Mouse (Mus musculus) midbrain, embryonic 10.5 days (tissue): Measurements from ENCODE around the gene Meig1. TPM values are rescaled to one million over a fixed set of nuclear protein-coding genes. Genes with fewer than 3 reads are reported as not detected.
"Not testable (repeated sequence)": the region's sequence is repeated elsewhere in the genome, so short reads cannot be mapped to it uniquely, and the experiment has no call there.

Source experiments
- DNase-seq: peaks from one replicate; pipeline ENCODE4 v3.0.0-alpha.2; 2017; ENCODE audit warnings: low spot score
- H3K27ac ChIP-seq: fragments of 300-500 bp; sonication (generic); replicated peaks from 2 replicates; pipeline ENCODE4 v1.5.1; 2016; ENCODE audit warnings: mild to moderate bottlenecking
- H3K27me3 ChIP-seq: fragments of 300-500 bp; sonication (generic); 2 replicates; pipeline ENCODE4 v1.6.1; 2016; ENCODE audit warnings: low read depth, mild to moderate bottlenecking; ENCODE audit not compliant: poor library complexity, severe bottlenecking
- H3K36me3 ChIP-seq: fragments of 300-500 bp; sonication (generic); 2 replicates; pipeline ENCODE4 v1.6.1; 2016; ENCODE audit warnings: mild to moderate bottlenecking, moderate library complexity
- H3K4me1 ChIP-seq: fragments of 300-500 bp; sonication (generic); 2 replicates; pipeline ENCODE4 v1.6.1; 2016
- H3K4me3 ChIP-seq: fragments of 300-500 bp; sonication (generic); 2 replicates; pipeline ENCODE4 v1.5.1; 2016; ENCODE audit warnings: mild to moderate bottlenecking, moderate library complexity
- H3K9me3 ChIP-seq: fragments of 300-500 bp; sonication (generic); replicated peaks from 2 replicates; pipeline ENCODE4 v1.6.1; 2016; ENCODE audit warnings: mild to moderate bottlenecking
- WGBS: fragments of 180-500 bp; shearing (Covaris S2); methylation state at CpG from one replicate; pipeline ENCODE4 v1.1.7; 2016; 5-methylcytosine and 5-hydroxymethylcytosine counted together
- polyA plus RNA-seq: library from polyadenylated mRNA; unstranded; fragments of >200 nt; fragmentation: Nextera tagmentation; extraction: Ambion mirVana; gene quantifications from 2 replicates; pipeline ENCODE4 v1.2.1, GENCODE M21; 2016

Gene Meig1
- polyA plus RNA-seq, 1 experiment from 2014 or later = not detected

DNA sequence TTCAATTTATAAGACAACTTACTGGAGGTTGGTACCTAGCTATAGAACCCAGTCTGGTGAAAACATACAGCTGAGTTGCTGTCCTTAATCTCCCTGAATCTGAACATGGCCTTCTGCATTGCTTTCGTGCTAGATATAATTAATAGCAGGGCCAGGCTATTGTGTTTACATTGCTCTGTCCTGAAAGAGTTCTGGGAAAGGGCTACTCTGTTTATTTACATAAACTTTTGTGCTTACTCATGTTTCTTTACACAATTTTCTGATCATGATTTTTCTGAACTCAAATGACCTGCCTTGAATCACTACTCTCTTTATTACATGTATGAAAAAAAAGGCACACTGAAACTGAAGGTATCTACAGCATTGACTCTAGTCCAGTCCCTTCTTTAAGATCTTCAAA is 6.8 kb downstream of the Meig1 start:
- Histone ChIP-seq H3K36me3 (no peaks in the 10 kb centered on the region), H3K27ac (no peak overlapping the region), H3K9me3 (no peaks in the 10 kb centered on the region), H3K4me1 (peaks cover 20% of the 10 kb centered on the region), H3K4me3 (no peak overlapping the region), H3K27me3 (peaks cover 31% of the 10 kb centered on the region)
- DNase-seq = no peak
- 75% methylated on average over 1 of the region's 1 CpGs for WGBS

DNA sequence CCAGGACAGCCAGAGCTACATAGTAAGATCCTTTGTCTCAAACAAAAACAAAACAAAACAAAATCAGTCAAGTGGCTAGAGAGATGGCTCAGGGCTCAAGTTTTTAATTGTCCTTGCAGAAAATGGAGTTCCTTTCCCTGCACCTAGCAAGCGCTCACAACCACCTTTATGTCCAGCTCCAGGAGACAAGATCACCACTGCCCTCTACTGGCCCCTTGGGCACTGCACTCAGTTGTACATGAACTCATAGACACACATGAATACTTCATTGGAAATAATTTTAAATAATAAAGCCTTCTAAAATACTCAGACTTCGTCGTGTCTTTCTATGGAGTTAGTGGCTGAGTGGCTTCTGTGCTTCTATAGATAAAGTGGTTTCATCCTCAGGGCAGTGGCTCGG is 8.2 kb downstream of the Meig1 start:
- Histone ChIP-seq H3K27ac (no peak overlapping the region), H3K4me3 (no peak overlapping the region), H3K4me1 (peaks cover 6% of the 10 kb centered on the region), H3K9me3 (no peaks in the 10 kb centered on the region), H3K36me3 (no peaks in the 10 kb centered on the region), H3K27me3 (peaks cover 31% of the 10 kb centered on the region)
- peak; percentile 67 for DNase-seq
- WGBS = 32% methylated on average over 4 of the region's 4 CpGs

DNA sequence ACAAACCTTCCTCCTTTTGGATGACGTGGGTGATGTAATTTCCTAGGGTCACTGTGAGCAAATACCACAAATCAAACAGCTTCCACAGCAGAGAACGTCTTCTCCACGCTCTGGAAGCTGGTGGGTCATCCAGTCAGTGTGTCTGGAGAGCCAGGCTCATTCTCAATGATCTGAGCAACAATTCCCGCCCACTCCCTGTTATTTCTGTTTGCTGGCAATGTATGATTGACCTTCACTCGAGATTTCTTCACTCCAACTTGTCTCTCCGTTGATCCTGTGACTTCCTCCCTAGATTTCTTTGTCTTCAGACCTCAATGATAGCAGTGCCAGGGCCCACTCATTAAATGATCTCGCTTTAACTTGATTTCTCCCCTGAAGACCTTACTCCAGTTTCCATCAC is 14.7 kb downstream of the Meig1 start:
- Histone ChIP-seq H3K36me3 (no peaks in the 10 kb centered on the region), H3K27ac (no peak overlapping the region), H3K9me3 (no peaks in the 10 kb centered on the region), H3K4me3 (no peak overlapping the region), H3K4me1 (no peaks in the 10 kb centered on the region), H3K27me3 (no peaks in the 10 kb centered on the region)
- WGBS = 83% methylated on average over 7 of the region's 7 CpGs
- DNase-seq = no peak

DNA sequence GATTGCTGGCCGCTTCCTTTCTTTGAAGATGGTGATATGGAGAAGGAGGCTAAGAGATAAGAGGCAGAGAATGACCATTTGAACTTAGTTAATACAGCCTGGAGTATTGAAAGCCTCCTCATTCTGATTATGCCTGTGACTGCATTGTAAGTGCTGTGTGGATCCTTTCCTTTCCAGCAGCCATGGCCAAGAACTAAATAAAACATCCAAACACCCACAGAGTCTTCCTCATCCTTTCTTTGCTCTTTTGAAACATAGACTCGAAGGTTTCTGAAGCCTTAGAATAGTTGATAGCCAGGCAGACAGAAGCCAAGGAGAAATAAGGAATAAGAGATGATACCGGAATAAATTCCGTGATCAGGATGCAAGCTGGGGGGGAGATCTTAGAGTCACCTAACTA is 16.5 kb downstream of the Meig1 start:
- no peaks in the 10 kb centered on the region for H3K9me3 ChIP-seq
- no peaks in the 10 kb centered on the region for H3K36me3 ChIP-seq
- no peak overlapping the region for H3K4me3 ChIP-seq
- no peaks in the 10 kb centered on the region for H3K4me1 ChIP-seq
- H3K27me3 ChIP-seq = no peaks in the 10 kb centered on the region
- 87% methylated on average over 4 of the region's 4 CpGs for WGBS
- no peak for DNase-seq
- H3K27ac ChIP-seq = no peak overlapping the region

DNA sequence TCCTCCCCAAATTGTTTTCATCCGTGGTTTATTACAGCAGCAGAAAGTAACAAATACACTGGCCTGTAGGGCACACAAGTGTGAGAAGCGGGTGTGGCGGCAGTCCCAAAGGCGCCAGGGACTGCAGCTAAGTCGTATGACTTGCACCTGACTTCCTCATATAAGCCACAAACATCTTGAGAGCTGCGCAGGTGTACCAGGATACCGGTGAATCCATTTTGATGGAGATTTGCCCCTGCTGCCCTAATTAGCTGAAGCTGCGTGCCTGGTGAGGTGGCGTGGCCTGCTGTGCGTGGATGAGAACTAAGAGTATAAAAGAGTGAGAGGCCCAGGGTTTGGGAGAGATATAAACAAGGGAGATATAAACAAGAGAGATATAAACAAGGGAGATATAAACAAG is 25.3 kb downstream of the Meig1 start, which contains the start of gene Olah:
TSS of gene Olah (minus strand) at position 101 of the 400 bp plus-strand sequence.
- 71% methylated on average over 10 of the region's 10 CpGs for WGBS
- DNase-seq, H3K9me3 ChIP-seq, H3K27me3 ChIP-seq, H3K4me3 ChIP-seq, H3K27ac ChIP-seq, H3K36me3 ChIP-seq, H3K4me1 ChIP-seq: not testable (repeated sequence)

DNA sequence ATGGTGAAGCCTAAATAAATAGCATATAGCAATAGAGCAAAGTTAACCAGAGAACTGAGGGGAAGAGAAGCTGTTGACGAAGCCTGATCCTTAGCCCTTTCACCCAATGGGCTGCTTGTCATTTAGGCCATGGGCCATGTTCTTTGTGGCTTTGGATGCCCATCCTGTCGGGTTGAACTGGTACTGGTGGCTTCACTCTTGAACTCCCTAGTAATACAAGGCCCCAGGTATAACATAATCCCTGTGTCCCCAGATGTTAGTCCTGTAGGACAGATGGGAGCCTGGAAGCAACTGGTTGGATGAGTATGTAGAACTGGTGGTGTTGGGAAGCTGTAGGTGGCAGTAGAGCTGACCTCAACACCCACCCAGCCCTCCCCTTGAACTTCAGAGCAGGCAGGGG is 30.5 kb downstream of the Meig1 start:
- Histone ChIP-seq H3K27me3 (no peaks in the 10 kb centered on the region), H3K36me3 (no peaks in the 10 kb centered on the region), H3K27ac (no peak overlapping the region), H3K4me3 (no peak overlapping the region), H3K4me1 (no peaks in the 10 kb centered on the region), H3K9me3 (no peaks in the 10 kb centered on the region)
- 72% methylated on average over 2 of the region's 2 CpGs for WGBS
- DNase-seq = no peak

DNA sequence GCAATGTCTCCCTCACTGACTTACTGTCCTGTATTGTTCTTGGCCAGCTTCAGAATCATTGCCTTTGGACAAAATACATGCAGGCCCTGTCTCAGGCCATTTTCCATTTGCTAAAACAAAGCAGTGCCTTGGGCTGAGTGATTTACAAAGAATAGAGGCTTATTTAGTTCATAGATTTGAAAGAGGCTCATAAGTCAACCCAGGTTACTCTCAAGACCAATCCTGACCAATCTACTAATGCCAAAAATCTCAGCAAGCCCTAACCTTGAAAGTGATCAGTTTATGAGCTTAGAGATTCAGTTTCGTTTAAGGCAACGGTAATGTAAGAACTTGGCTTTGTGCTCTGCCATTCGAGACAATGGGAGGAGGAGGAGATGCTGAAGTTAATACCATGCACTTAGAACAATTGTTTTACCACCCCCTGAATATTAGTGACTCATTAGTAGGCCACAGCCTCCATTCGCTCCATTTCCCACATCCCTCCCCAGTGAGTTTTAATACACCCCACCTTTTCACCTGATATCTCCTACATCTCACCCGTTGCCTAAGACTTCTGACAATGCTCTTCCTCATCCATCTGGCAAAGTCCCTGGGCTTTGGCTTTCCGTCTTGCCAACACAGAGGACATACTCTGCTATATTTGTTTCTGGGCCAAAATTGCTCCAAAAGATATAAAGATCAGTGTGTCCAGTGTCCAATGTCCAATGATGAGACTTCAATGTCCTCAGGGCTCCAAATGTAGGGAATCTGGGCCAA is 35.2 kb downstream of the Meig1 start:
- H3K9me3 ChIP-seq = no peaks in the 10 kb centered on the region
- no peak overlapping the region for H3K27ac ChIP-seq
- WGBS = 85% methylated on average over 6 of the region's 6 CpGs
- no peaks in the 10 kb centered on the region for H3K27me3 ChIP-seq
- no peak for DNase-seq
- H3K36me3 ChIP-seq = no peaks in the 10 kb centered on the region
- H3K4me1 ChIP-seq = no peaks in the 10 kb centered on the region
- H3K4me3 ChIP-seq = no peak overlapping the region

DNA sequence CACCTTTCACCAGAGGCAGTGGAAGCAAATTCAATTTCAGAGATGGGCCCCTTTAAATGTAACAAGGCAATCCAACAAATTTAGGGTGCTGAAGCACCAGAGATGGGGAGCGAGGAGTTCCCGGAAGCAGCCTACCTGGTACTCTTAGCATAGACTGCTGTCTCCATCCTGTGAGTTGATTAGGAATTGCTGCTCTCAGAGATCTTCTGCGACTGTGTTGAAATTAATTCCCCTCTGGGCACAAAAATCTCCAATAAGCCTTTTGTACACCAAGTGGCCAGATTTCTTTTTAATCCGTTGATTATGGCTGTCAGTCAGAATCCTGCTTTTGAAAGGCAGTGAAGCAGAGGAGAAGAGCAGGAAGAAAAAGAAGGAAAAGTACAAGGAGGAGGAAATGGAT is 57.3 kb downstream of the Meig1 start:
- DNase-seq = no peak
- H3K9me3 ChIP-seq = no peaks in the 10 kb centered on the region
- 63% methylated on average over 4 of the region's 4 CpGs for WGBS
- H3K27ac ChIP-seq = no peak overlapping the region
- H3K4me1 ChIP-seq = no peaks in the 10 kb centered on the region
- H3K27me3 ChIP-seq = no peaks in the 10 kb centered on the region
- H3K4me3 ChIP-seq = no peak overlapping the region
- no peaks in the 10 kb centered on the region for H3K36me3 ChIP-seq

DNA sequence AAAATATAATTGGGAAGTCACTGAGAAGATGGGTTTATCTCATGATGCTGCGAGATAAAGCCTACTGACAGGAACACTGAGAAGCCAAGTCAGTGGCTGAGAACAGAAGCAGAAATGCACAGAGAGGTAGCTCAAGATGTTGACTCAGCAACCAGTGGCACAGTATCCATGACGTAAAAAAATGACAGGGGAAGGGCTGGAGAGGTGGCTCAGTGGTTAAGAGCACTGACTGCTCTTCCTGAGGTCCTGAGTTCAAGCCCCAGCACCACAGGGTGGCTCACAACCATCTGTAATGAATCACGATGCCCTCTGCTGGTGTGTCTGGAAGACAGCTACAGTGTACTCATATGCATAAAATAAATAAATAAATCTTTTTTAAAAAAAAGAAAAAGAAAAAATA is 61.4 kb downstream of the Meig1 start:
- Histone ChIP-seq H3K4me3 (no peak overlapping the region), H3K36me3 (no peaks in the 10 kb centered on the region), H3K27ac (no peak overlapping the region), H3K27me3 (no peaks in the 10 kb centered on the region), H3K4me1 (no peaks in the 10 kb centered on the region), H3K9me3 (no peaks in the 10 kb centered on the region)
- DNase-seq = no peak
- WGBS = 78% methylated on average over 3 of the region's 3 CpGs

Other genes with a start within 250 kb of the Meig1 start
- 67.1 and 68.4 TPM in 2 replicates for gene Nmt2, start 138.4 kb downstream of the Meig1 start, polyA plus RNA-seq
- gene Rpp38, start 90.0 kb downstream of the Meig1 start, polyA plus RNA-seq = 23.4 and 23.5 TPM in 2 replicates
- 0.41 TPM in 1 of 2 replicates, not detected in the other for gene Acbd7, start 86.5 kb downstream of the Meig1 start, polyA plus RNA-seq
- gene Olah, start 25.4 kb downstream of the Meig1 start, polyA plus RNA-seq = not detected in 2 replicates
- 7.7 and 7.8 TPM in 2 replicates for gene Dclre1c, start 1.5 kb upstream of the Meig1 start, polyA plus RNA-seq
- 36.3 and 40.5 TPM in 2 replicates for gene Suv39h2, start 52.4 kb upstream of the Meig1 start, polyA plus RNA-seq
- gene Gm45902, start 90.1 kb upstream of the Meig1 start, polyA plus RNA-seq = 9.9 and 10.9 TPM in 2 replicates
- 134 and 141 TPM in 2 replicates for gene Hspa14, start 90.2 kb upstream of the Meig1 start, polyA plus RNA-seq
- 0.16 and 0.47 TPM in 2 replicates for gene Cdnf, start 90.4 kb upstream of the Meig1 start, polyA plus RNA-seq
- 39.3 and 43.1 TPM in 2 replicates for gene Fam107b, start 147.8 kb upstream of the Meig1 start, polyA plus RNA-seq